Mouse (Mus musculus) heart, adult 11 months (tissue): ENCODE data around the gene Rarb.

Experiments used
- DNase-seq: peaks from one replicate; pipeline ENCODE4 v3.0.0; 2022

Rarb gene

GRCm38 (mm10) chr14:16574925-16575721 lies 243.8 kb downstream of the Rarb start:
- DNase-seq: peak; percentile 99

GRCm38 (mm10) chr14:16573475-16574171 lies 245.3 kb downstream of the Rarb start:
- no peak for DNase-seq

- no peak for DNase-seq
Observed at GRCm38 (mm10) chr14:16572755-16573340, 246.1 kb downstream of the Rarb start.

GRCm38 (mm10) chr14:16569506-16570001 lies 249.4 kb downstream of the Rarb start:
- DNase-seq: no peak

GRCm38 (mm10) chr14:16566920-16567319 lies 252.0 kb downstream of the Rarb start:
- DNase-seq: no peak

- DNase-seq: peak; percentile 68
Observed at GRCm38 (mm10) chr14:16563912-16564311, 255.0 kb downstream of the Rarb start.

GRCm38 (mm10) chr14:16561496-16562170 lies 257.3 kb downstream of the Rarb start:
- peak; percentile 84 for DNase-seq

- DNase-seq: peak; percentile 93
Observed at GRCm38 (mm10) chr14:16559294-16560217, 259.4 kb downstream of the Rarb start.

GRCm38 (mm10) chr14:16558033-16558432 lies 260.9 kb downstream of the Rarb start:
- no peak for DNase-seq

GRCm38 (mm10) chr14:16554643-16555459 lies 264.1 kb downstream of the Rarb start:
- peak; percentile 97 for DNase-seq

- DNase-seq: no peak
Observed at GRCm38 (mm10) chr14:16554319-16554642, 264.7 kb downstream of the Rarb start.

- DNase-seq: no peak
Observed at GRCm38 (mm10) chr14:16552293-16552692, 266.7 kb downstream of the Rarb start.

GRCm38 (mm10) chr14:16551843-16552242 lies 267.1 kb downstream of the Rarb start:
- peak; percentile 87 for DNase-seq

- DNase-seq: peak; percentile 85
Observed at GRCm38 (mm10) chr14:16548200-16548576, 270.8 kb downstream of the Rarb start.

GRCm38 (mm10) chr14:16547492-16548199 lies 271.3 kb downstream of the Rarb start:
- DNase-seq: peak; percentile 91

- DNase-seq: peak; percentile 91
Observed at GRCm38 (mm10) chr14:16544995-16545394, 274.0 kb downstream of the Rarb start.

- no peak for DNase-seq
Observed at GRCm38 (mm10) chr14:16541641-16542040, 277.3 kb downstream of the Rarb start.

- peak; percentile 85 for DNase-seq
Observed at GRCm38 (mm10) chr14:16537433-16537832, 281.5 kb downstream of the Rarb start.

GRCm38 (mm10) chr14:16528631-16529030 lies 290.3 kb downstream of the Rarb start:
- DNase-seq: peak; percentile 64

GRCm38 (mm10) chr14:16526120-16526519 lies 292.8 kb downstream of the Rarb start:
- peak; percentile 95 for DNase-seq
